In the genomic region with DNA sequence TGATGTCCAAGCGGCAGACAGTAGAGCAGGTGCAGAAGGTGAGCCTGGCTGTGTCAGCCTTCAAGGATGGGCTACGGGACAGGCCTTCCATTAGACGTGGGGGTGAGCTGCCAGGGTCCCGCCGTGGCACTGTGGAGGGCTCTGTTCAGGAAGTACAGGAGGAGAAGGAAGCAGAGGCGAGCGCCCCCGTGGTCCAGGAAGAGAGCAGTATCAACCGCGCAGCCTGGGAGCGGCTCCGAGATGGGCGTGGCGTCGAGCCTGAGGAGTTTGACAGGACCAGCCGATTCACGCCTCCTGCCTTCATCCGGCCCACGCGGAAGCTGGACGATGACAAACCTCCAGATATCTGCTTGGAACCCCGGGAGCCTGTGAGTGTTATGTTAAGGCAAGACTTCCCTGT, we compare ENCODE assay signal across 9 mouse cellular contexts. TPM values are rescaled to one million over a fixed set of nuclear protein-coding genes. Genes with fewer than 3 reads are reported as not detected.
A peak's percentile ranks its signal among the peaks of the same experiment; 100 is the strongest.
DNase-seq lines count a peak whose midpoint lies in the region; ATAC-seq and TF ChIP-seq lines count a peak whose summit lies in the region.
"Had no signal": no experiment of that assay in that cellular context is flagged by ENCODE, and none has a peak within 500 bp of the region (broad histone marks: within the 10 kb centered on the region; RNA-seq: fewer than 3 reads in every experiment).

No protein-coding gene starts in this region.

- peak; percentile 29 for DNase-seq in thymus, postnatal 25 days
- no peak for DNase-seq in thymus, postnatal 10 days (ENCODE audit: low spot score in 2 of 2)
- DNase-seq in forebrain, postnatal 0 days: peak; percentile 43
- DNase-seq in heart, postnatal 4 days: peak; percentile 83
- peak; percentile 77 to 86 for DNase-seq in kidney, postnatal 4 days
- DNase-seq in lung, postnatal 25 days (ENCODE audit: low spot score): peak; percentile 55
- DNase-seq in right cerebral cortex, postnatal 10 days (ENCODE audit: low spot score in 2 of 2): peak; percentile 69 to 72
- DNase-seq in cerebellum, adult 8-10 months: no peak

- 8% methylated on average over 22 of the region's 22 CpGs for WGBS in forebrain, postnatal 0 days

- H3K4me2 ChIP-seq in forebrain, postnatal 0 days (ENCODE audit: low read depth): 0 out of 2 replicates have a peak overlapping the region, but pooled peaks have one; percentile 5

- no peaks in the 10 kb centered on the region for H3K9me3 ChIP-seq in forebrain, postnatal 0 days (ENCODE audit: low read length)

- H3K4me1 ChIP-seq in forebrain, postnatal 0 days (ENCODE audit: insufficient read depth): no peaks in the 10 kb centered on the region

- no peak overlapping the region for H3K4me3 ChIP-seq in forebrain, postnatal 0 days (ENCODE audit: low read depth, low read length)

- H3K36me3 ChIP-seq in forebrain, postnatal 0 days (ENCODE audit: insufficient read depth): peaks cover 17% of the 10 kb centered on the region

- H3K27ac ChIP-seq in forebrain, postnatal 0 days (ENCODE audit: low read depth, low read length): no peak overlapping the region
- H3K27ac ChIP-seq: macrophage had no signal

- peak; percentile 82 for ATAC-seq in forebrain, postnatal 0 days

- 0 out of 2 replicates have a peak overlapping the region, but pooled peaks have one; percentile 6 for H3K9ac ChIP-seq in forebrain, postnatal 0 days

- no peaks in the 10 kb centered on the region for H3K27me3 ChIP-seq in forebrain, postnatal 0 days (ENCODE audit: insufficient read depth, low read length)

- TF ChIP-seq CTCF in forebrain, postnatal 0 days (IDR thresholded peaks at IDR 0.05; ENCODE audit: low read depth): peak; percentile 49

RNA-seq across cellular contexts. Expression of gene Dnajb5, which starts 16.0 kb away (rescaled TPM):
- 81.0 and 106 TPM in 2 replicates for total RNA-seq in forebrain, postnatal 0 days (2014; rRNA removed)
- polyA plus RNA-seq in forebrain, postnatal 0 days (2015; fragmentation: Nextera tagmentation; extraction: Ambion mirVana): 46.8 and 50.7 TPM in 2 replicates
- 10 to 100 TPM; 82.4 to 91.9 TPM for total RNA-seq in heart, postnatal 4 days (2021)

RNA-seq across cellular contexts. Expression of gene Phf24, which starts 17.2 kb away (rescaled TPM):
- total RNA-seq in forebrain, postnatal 0 days (2014; rRNA removed): 77.2 and 82.7 TPM in 2 replicates
- polyA plus RNA-seq in forebrain, postnatal 0 days (2015; fragmentation: Nextera tagmentation; extraction: Ambion mirVana): 38.2 and 42.3 TPM in 2 replicates
- total RNA-seq in heart, postnatal 4 days (2021): 10 to 100 TPM; 15.2 to 23.1 TPM
- polyA plus RNA-seq: macrophage had no signal

RNA-seq across cellular contexts. Expression of gene 1700022I11Rik, which starts 35.8 kb away (rescaled TPM):
- total RNA-seq in forebrain, postnatal 0 days (2014; rRNA removed): not detected in 2 replicates
- polyA plus RNA-seq in forebrain, postnatal 0 days (2015; fragmentation: Nextera tagmentation; extraction: Ambion mirVana): 0.23 and 0.63 TPM in 2 replicates
- total RNA-seq in heart, postnatal 4 days (2021): not detected

RNA-seq across cellular contexts. Expression of gene Fam205c, which starts 59.6 kb away (rescaled TPM):
- total RNA-seq in forebrain, postnatal 0 days (2014; rRNA removed): not detected in 2 replicates
- 1.8 and 3.2 TPM in 2 replicates for polyA plus RNA-seq in forebrain, postnatal 0 days (2015; fragmentation: Nextera tagmentation; extraction: Ambion mirVana)
- 1 to 10 TPM; 1.3 TPM for total RNA-seq in heart, postnatal 4 days (2021)
- polyA plus RNA-seq: macrophage had no signal

Comparison
In these comparisons a context has a peak if more than half of its experiments do, and no peak if none do; other contexts are left out.
1. DNase-seq: peak in thymus, postnatal 25 days (single experiment), forebrain, postnatal 0 days (single experiment), heart, postnatal 4 days (single experiment), kidney, postnatal 4 days (2 of 2), lung, postnatal 25 days (single experiment) and right cerebral cortex, postnatal 10 days (2 of 2); none in thymus, postnatal 10 days (0 of 2) and cerebellum, adult 8-10 months (single experiment).